Mouse (Mus musculus): ENCODE measurements around the gene Suz12.

Suz12 gene

DNA sequence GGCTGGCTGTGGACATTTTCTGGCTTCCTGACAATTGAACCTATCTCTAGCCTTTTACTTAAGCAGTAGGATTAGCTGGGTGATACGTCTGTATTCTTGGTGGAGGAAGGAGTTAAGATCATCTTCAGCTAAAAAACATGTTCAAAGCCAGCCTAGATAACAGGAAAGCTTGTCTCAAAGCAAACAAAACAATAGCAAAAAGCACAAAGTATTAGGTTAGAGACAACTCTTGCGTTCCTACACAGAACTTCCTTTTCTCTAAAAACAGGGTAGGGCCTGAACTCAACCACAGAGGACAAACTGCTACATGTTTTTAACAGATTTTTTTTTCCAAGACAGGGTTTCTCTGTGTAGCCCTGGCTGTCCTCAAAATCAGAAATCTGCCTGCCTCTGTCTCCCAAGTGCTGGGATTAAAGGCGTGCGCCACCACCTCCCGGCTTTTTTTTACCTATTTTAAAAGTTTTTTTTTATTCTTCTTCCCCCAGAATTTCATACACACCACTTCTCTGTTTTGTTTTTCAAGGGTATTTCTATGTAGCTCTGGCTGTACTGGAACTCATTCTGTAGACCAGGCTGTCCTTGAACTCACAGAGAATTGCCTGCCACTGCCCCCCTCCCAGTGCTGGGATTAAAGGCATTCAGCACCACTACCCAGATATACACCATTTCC is 82.8 kb downstream of the Suz12 start:
- DNase-seq (ENCODE audit: low read depth, low spot score), result no peak

DNA sequence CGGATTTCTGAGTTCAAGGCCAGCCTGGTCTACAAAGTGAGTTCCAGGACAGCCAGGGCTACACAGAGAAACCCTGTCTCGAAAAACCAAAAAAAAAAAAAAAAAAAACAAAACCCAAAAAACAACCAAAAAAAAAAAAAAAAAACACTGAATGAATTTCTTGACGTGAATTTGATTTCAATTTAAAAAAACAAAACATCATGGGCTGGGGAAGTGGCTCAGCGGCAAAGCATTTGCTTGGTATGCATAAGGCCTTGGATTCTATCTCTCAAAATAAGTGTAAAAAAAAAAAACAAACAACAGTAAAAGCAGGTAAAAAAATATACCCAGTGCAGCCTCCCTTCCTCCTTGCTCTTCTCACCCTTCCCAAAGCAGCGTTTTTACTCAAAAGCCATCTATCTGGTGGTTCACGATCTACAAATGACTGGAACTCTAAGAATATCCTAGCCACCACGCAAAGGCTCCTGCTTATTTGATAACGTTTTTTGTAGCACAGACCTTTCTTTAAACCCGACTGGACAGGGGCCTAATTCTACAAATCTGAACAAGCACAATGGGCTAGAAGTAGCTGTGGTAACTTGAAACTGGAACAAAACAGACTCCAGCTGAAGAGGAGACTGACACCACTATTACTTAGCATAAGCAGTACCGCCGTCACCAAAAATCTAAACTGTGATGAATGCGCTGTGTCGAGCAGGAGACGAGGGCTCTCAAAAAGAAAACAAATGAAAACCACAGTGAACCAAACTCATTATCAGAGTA is 85.1 kb downstream of the Suz12 start:
- no peak for DNase-seq (ENCODE audit: low read depth, low spot score)

- DNase-seq (ENCODE audit: low read depth, low spot score), result no peak
Observed at GRCm38 (mm10) chr11:80078831-80079230, 85.9 kb downstream of the Suz12 start.

DNA sequence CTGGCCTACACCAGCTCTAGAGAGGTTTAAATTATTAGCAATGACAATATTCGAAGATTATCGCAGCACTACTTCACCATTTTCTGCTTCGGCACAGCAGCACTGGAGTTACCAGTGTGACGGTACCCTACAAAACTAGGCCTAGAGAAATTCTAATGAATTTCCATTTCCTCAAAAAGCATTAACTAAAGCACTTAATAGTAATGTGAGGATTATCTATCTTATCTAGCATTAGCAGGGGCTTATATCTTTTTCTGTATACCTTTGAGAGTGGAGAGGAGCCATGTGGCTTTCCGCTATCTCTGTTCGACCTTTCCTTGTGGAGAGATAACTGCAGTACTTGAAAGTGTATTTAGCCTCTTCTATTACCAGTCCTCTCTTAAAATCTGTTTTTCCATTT is 86.8 kb downstream of the Suz12 start:
- DNase-seq (ENCODE audit: low read depth, low spot score), result no peak

DNA sequence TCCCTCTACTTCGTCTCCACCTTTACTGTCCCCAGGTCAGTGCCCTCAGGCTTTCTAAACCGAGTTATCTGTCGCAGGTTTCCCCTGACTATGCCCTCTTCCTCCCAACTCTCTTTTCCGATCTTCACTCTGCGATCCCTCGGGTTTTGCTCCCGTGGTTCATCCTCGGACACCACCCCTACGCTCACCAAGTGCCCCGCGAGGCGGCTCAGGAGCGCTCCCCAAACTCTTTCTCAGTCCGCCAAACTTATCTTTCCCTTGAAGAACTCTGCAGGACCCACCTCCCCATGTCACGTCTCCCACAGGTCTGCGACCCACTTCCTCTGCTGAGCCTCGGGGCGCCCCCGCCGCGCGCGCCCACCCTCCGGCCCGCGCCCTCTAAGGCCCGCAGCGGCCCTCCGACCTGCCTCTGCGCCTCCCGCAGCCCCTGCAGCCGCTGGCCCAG is 87.5 kb downstream of the Suz12 start:
- DNase-seq (ENCODE audit: low read depth, low spot score), result no peak

- peak; percentile 92 for DNase-seq (ENCODE audit: low read depth, low spot score)
Observed at GRCm38 (mm10) chr11:80080826-80081728, 88.2 kb downstream of the Suz12 start, which contains the start of gene Crlf3. Gene Crlf3 (minus strand): TSS chr11:80080991.

- DNase-seq (ENCODE audit: low read depth, low spot score), result no peak
Observed at GRCm38 (mm10) chr11:80081786-80082319, 88.9 kb downstream of the Suz12 start.

Measured in ES-CJ7 (cell line).